9 mouse cellular contexts compared by ENCODE assay signal in genomic region chr4:43453413-43453812, GRCm38 (mm10). TPM values are rescaled to one million over a fixed set of nuclear protein-coding genes. Genes with fewer than 3 reads are reported as not detected.
DNase-seq lines count a peak whose midpoint lies in the region; ATAC-seq and TF ChIP-seq lines count a peak whose summit lies in the region.
"Had no signal": no experiment of that assay in that cellular context is flagged by ENCODE, and none has a peak within 500 bp of the region (broad histone marks: within the 10 kb centered on the region; RNA-seq: fewer than 3 reads in every experiment).

No protein-coding gene starts in this region.

- H3K27me3 ChIP-seq in hindbrain, embryonic 15.5 days, result peaks cover 10% of the 10 kb centered on the region; the same call in 1 of the 2 replicates
- H3K27me3 ChIP-seq in midbrain, postnatal 0 days (ENCODE audit: insufficient read depth, low read length), result peaks cover 7% of the 10 kb centered on the region; the same call in 1 of the 2 replicates

- H3K9me3 ChIP-seq in hindbrain, embryonic 15.5 days, result no peaks in the 10 kb centered on the region
- no peaks in the 10 kb centered on the region for H3K9me3 ChIP-seq in midbrain, postnatal 0 days (ENCODE audit: low read length)

- intact Hi-C loops in gastrocnemius, adult 2 months (cut with DNase I), result no loop called here

- 0 out of 2 replicates have a peak overlapping the region, but pooled peaks have one; percentile 29 for H3K9ac ChIP-seq in hindbrain, embryonic 15.5 days
- no peak overlapping the region for H3K9ac ChIP-seq in midbrain, postnatal 0 days (replicated peaks; ENCODE audit: low read length, poor library complexity, severe bottlenecking)

- no peak for DNase-seq in gastrocnemius, adult 2 months
- no peak for DNase-seq in gastrocnemius, adult 8-10 months (ENCODE audit: low spot score in 2 of 2)
- peak; percentile 59 for DNase-seq in Muller cell, postnatal 12 days (ENCODE audit: inconsistent ontology term)
- no peak for DNase-seq in midbrain, postnatal 0 days (ENCODE audit: low spot score)
- DNase-seq in adrenal gland, postnatal 14 days, result no peak
- no peak for DNase-seq in gastrocnemius, postnatal 10 days

- H3K4me1 ChIP-seq in hindbrain, embryonic 15.5 days (replicated peaks), result peaks cover 16% of the 10 kb centered on the region
- no peaks in the 10 kb centered on the region for H3K4me1 ChIP-seq in midbrain, postnatal 0 days (ENCODE audit: insufficient read depth, low read length)

- no peak for TF ChIP-seq CTCF in gastrocnemius, adult 2 months (IDR thresholded peaks at IDR 0.05)
- TF ChIP-seq CTCF in midbrain, postnatal 0 days (IDR thresholded peaks at IDR 0.05), result no peak

- no peak overlapping the region for H3K27ac ChIP-seq in gastrocnemius, adult 2 months
- H3K27ac ChIP-seq in hindbrain, embryonic 15.5 days (replicated peaks), result no peak overlapping the region
- H3K27ac ChIP-seq in midbrain, postnatal 0 days (ENCODE audit: low read depth, low read length), result no peak overlapping the region

- peak overlapping the region; percentile 57 for H3K4me3 ChIP-seq in gastrocnemius, adult 2 months
- peak overlapping the region; percentile 9; the same call in 1 of the 2 replicates for H3K4me3 ChIP-seq in hindbrain, embryonic 15.5 days
- H3K4me3 ChIP-seq in midbrain, postnatal 0 days (ENCODE audit: low read depth, low read length), result peak overlapping the region; percentile 10; the same call in 1 of the 2 replicates

- peak overlapping the region; percentile 45 for H3K4me2 ChIP-seq in hindbrain, embryonic 15.5 days
- peak overlapping the region; percentile 34; the same call in 1 of the 2 replicates for H3K4me2 ChIP-seq in midbrain, postnatal 0 days (ENCODE audit: low read depth, low read length, poor library complexity, severe bottlenecking)

- no peak for ATAC-seq in hindbrain, embryonic 15.5 days (ENCODE audit: low FRiP score, low read depth)
- no peak for ATAC-seq in midbrain, postnatal 0 days (ENCODE audit: low FRiP score)
- ATAC-seq in erythroid progenitor cell, adult 5-6 weeks (replicated peaks; ENCODE audit: low FRiP score, poor library complexity, severe bottlenecking), result no peak

- peaks cover 2% of the 10 kb centered on the region; the same call in 1 of the 2 replicates for H3K36me3 ChIP-seq in hindbrain, embryonic 15.5 days
- H3K36me3 ChIP-seq in midbrain, postnatal 0 days (ENCODE audit: insufficient read depth, low read length), result peaks cover 3% of the 10 kb centered on the region; the same call in 1 of the 2 replicates

- under 1% methylated on average over 16 of the region's 18 CpGs for WGBS in hindbrain, embryonic 15.5 days
- 2% methylated on average over 17 of the region's 18 CpGs for WGBS in midbrain, postnatal 0 days

RNA-seq across cellular contexts. Expression of gene Cd72, which starts 1.0 kb away (rescaled TPM):
- not detected for total RNA-seq in gastrocnemius, adult 2 months (2021)
- total RNA-seq in gastrocnemius, adult 8-10 months (2022), result not detected
- 5.3 and 5.7 TPM in 2 replicates for polyA plus RNA-seq in hindbrain, embryonic 15.5 days (2015; fragmentation: Nextera tagmentation; extraction: Ambion mirVana)
- total RNA-seq in midbrain, postnatal 0 days (2014; rRNA removed), result not detected in 2 replicates
- 5.2 and 5.4 TPM in 2 replicates for polyA plus RNA-seq in midbrain, postnatal 0 days (2015; fragmentation: Nextera tagmentation; extraction: Ambion mirVana)
- total RNA-seq in erythroid progenitor cell, adult 5-6 weeks (2015; ENCODE audit: low replicate concordance), result 17.2 and 22.3 TPM in 2 replicates
- 23.1 and 23.5 TPM in 2 replicates for total RNA-seq in erythroid progenitor cell, adult 5-6 weeks (2017; ENCODE audit: low replicate concordance)
- 2.7 and 12.7 TPM in 2 replicates for total RNA-seq in adrenal gland, postnatal 14 days (2021)
- under 1 TPM in 1 of 2 experiments, not detected in 1; 0.61 TPM for total RNA-seq in gastrocnemius, postnatal 10 days (2021)

RNA-seq across cellular contexts. Expression of gene Tesk1, which starts 11.7 kb away (rescaled TPM):
- 10 to 100 TPM; 55.7 to 57.8 TPM for total RNA-seq in gastrocnemius, adult 2 months (2021)
- 10 to 100 TPM; 53.4 to 69.3 (median 59.4) TPM for total RNA-seq in gastrocnemius, adult 8-10 months (2022)
- 16.2 and 16.8 TPM in 2 replicates for polyA plus RNA-seq in hindbrain, embryonic 15.5 days (2015; fragmentation: Nextera tagmentation; extraction: Ambion mirVana)
- total RNA-seq in midbrain, postnatal 0 days (2014; rRNA removed), result 141 and 184 TPM in 2 replicates
- 17.2 and 18.9 TPM in 2 replicates for polyA plus RNA-seq in midbrain, postnatal 0 days (2015; fragmentation: Nextera tagmentation; extraction: Ambion mirVana)
- total RNA-seq in erythroid progenitor cell, adult 5-6 weeks (2015; ENCODE audit: low replicate concordance), result 0.84 and 2.5 TPM in 2 replicates
- 0.23 and 0.77 TPM in 2 replicates for total RNA-seq in erythroid progenitor cell, adult 5-6 weeks (2017; ENCODE audit: low replicate concordance)
- total RNA-seq in adrenal gland, postnatal 14 days (2021), result 53.9 and 59.0 TPM in 2 replicates
- total RNA-seq in gastrocnemius, postnatal 10 days (2021), result 10 to 100 TPM; 28.0 to 34.7 TPM

RNA-seq across cellular contexts. Expression of gene Fam166b, which starts 24.5 kb away (rescaled TPM):
- total RNA-seq in gastrocnemius, adult 2 months (2021), result not detected
- total RNA-seq in gastrocnemius, adult 8-10 months (2022), result not detected
- 0.79 and 1.5 TPM in 2 replicates for polyA plus RNA-seq in hindbrain, embryonic 15.5 days (2015; fragmentation: Nextera tagmentation; extraction: Ambion mirVana)
- total RNA-seq in midbrain, postnatal 0 days (2014; rRNA removed), result 1.7 and 2.8 TPM in 2 replicates
- 1.6 and 2.2 TPM in 2 replicates for polyA plus RNA-seq in midbrain, postnatal 0 days (2015; fragmentation: Nextera tagmentation; extraction: Ambion mirVana)
- total RNA-seq in erythroid progenitor cell, adult 5-6 weeks (2015; ENCODE audit: low replicate concordance), result not detected in 2 replicates
- not detected in 2 replicates for total RNA-seq in erythroid progenitor cell, adult 5-6 weeks (2017; ENCODE audit: low replicate concordance)
- total RNA-seq in adrenal gland, postnatal 14 days (2021), result not detected in 2 replicates
- not detected for total RNA-seq in gastrocnemius, postnatal 10 days (2021)

RNA-seq across cellular contexts. Expression of gene Sit1, which starts 30.1 kb away (rescaled TPM):
- not detected for total RNA-seq in gastrocnemius, adult 2 months (2021)
- not detected for total RNA-seq in gastrocnemius, adult 8-10 months (2022)
- 0.13 TPM in 1 of 2 replicates, not detected in the other for polyA plus RNA-seq in hindbrain, embryonic 15.5 days (2015; fragmentation: Nextera tagmentation; extraction: Ambion mirVana)
- not detected in 2 replicates for total RNA-seq in midbrain, postnatal 0 days (2014; rRNA removed)
- not detected in 2 replicates for polyA plus RNA-seq in midbrain, postnatal 0 days (2015; fragmentation: Nextera tagmentation; extraction: Ambion mirVana)
- not detected in 2 replicates for total RNA-seq in erythroid progenitor cell, adult 5-6 weeks (2015; ENCODE audit: low replicate concordance)
- total RNA-seq in erythroid progenitor cell, adult 5-6 weeks (2017; ENCODE audit: low replicate concordance), result 3.2 TPM in 1 of 2 replicates, not detected in the other
- total RNA-seq in adrenal gland, postnatal 14 days (2021), result 0.59 and 1.3 TPM in 2 replicates
- total RNA-seq in gastrocnemius, postnatal 10 days (2021), result not detected
- polyA plus RNA-seq: cortical plate, adult 2 months had no signal

RNA-seq across cellular contexts. Expression of gene Ccdc107, which starts 39.3 kb away (rescaled TPM):
- total RNA-seq in gastrocnemius, adult 2 months (2021), result 10 to 100 TPM; 26.3 to 27.8 TPM
- total RNA-seq in gastrocnemius, adult 8-10 months (2022), result 10 to 100 TPM; 19.2 to 34.9 (median 25.5) TPM
- polyA plus RNA-seq in hindbrain, embryonic 15.5 days (2015; fragmentation: Nextera tagmentation; extraction: Ambion mirVana), result 79.2 and 84.0 TPM in 2 replicates
- 74.0 and 77.4 TPM in 2 replicates for total RNA-seq in midbrain, postnatal 0 days (2014; rRNA removed)
- polyA plus RNA-seq in midbrain, postnatal 0 days (2015; fragmentation: Nextera tagmentation; extraction: Ambion mirVana), result 107 and 120 TPM in 2 replicates
- 26.0 and 46.9 TPM in 2 replicates for total RNA-seq in erythroid progenitor cell, adult 5-6 weeks (2015; ENCODE audit: low replicate concordance)
- 38.5 and 41.1 TPM in 2 replicates for total RNA-seq in erythroid progenitor cell, adult 5-6 weeks (2017; ENCODE audit: low replicate concordance)
- total RNA-seq in adrenal gland, postnatal 14 days (2021), result 48.3 and 50.0 TPM in 2 replicates
- 10 to 100 TPM; 23.4 to 24.1 TPM for total RNA-seq in gastrocnemius, postnatal 10 days (2021)

Comparison
In these comparisons a context has a peak if more than half of its experiments do, and no peak if none do; other contexts are left out.
1. RNA of gene Tesk1, which starts 11.7 kb away (total RNA-seq): 141 to 184 TPM in midbrain, postnatal 0 days, 53.4 to 69.3 TPM in gastrocnemius, adult 8-10 months, 55.7 to 57.8 TPM in gastrocnemius, adult 2 months, 53.9 to 59.0 TPM in adrenal gland, postnatal 14 days and 28.0 to 34.7 TPM in gastrocnemius, postnatal 10 days; 0.23 to 2.5 TPM in erythroid progenitor cell, adult 5-6 weeks; every median in the first group is over 4 times any median in the second.
2. Peak in every context shown above with its lines, with median percentiles within 50 percentile points of each other: H3K4me3 ChIP-seq.